Mouse (Mus musculus): Measurements from ENCODE around the gene Nrgn. TPM values are rescaled to one million over a fixed set of nuclear protein-coding genes. Genes with fewer than 3 reads are reported as not detected.

The Nrgn gene
- polyA plus RNA-seq, 2 experiments, result 5.4 to 7.1 TPM

DNA sequence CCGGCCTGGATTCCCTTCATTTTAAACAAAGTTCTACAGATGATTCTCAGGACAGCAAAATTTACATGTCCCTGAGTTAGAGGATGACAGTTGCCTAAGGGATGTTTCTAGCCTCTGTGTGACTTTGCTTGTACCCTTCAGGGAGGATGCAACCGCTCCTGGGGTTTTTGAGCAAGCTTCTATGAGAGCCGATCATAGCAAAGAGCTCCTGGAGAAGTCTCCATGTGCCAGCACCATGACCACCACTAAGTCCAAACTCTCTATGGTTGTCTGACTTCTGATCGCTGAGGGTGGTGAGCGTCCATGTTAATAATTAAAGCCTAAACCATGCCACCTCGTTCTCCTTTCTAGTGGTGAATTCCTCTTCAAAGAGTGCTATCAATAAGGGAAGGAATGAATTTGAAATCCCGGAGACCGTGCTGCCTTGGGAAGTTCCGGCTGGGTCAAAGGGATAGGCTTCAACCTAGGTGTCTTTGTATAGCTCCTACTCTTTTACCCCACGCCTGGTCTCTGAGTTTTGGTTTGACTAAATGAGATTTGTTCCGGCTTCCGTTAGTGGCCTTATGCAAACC is 8.7 kb downstream of the Nrgn start:
- Histone ChIP-seq H3K4me2 (ENCODE audit: low read depth) (peak overlapping the region; percentile 67), H3K4me3 (ENCODE audit: insufficient read depth in 1 of 2, low read depth in 2 of 2, low read length in 2 of 2) (peak overlapping the region in 1 of 2 experiments; percentile 44; a peak in 1 of 4 replicates), H3K27me3 (ENCODE audit: control insufficient read depth, insufficient read depth, low read length) (peaks cover 7% of the 10 kb centered on the region; the same call in 1 of the 2 replicates), H3K27ac (no peak overlapping the region), H3K9me3 (ENCODE audit: control insufficient read depth, low read length) (no peaks in the 10 kb centered on the region), H3K36me3 (replicated peaks; ENCODE audit: control insufficient read depth, insufficient read depth, low read depth) (no peaks in the 10 kb centered on the region), H3K4me1 (replicated peaks; ENCODE audit: control insufficient read depth in 2 of 2, insufficient read depth in 2 of 2, low read length in 1 of 2) (peaks cover 0 to 3% of the 10 kb centered on the region in 2 experiments; a peak in 1 of 4 replicates), H3K9ac (replicated peaks) (no peak overlapping the region)
- TF ChIP-seq EP300 (IDR thresholded peaks at IDR 0.05; ENCODE audit: low read depth) (no peak), CTCF (IDR thresholded peaks at IDR 0.05; ENCODE audit: low read depth) (no peak)
- DNase-seq (ENCODE audit: low read depth in 3 of 3, low spot score in 3 of 3) (no peak), ATAC-seq (ENCODE audit: insufficient read depth) (no peak)
- 50% methylated on average over 12 of the region's 12 CpGs for WGBS (ENCODE audit: insufficient replicate concordance)

GRCm38 (mm10) chr9:37541851-37542642 is 10.7 kb downstream of the Nrgn start:
- ATAC-seq (ENCODE audit: insufficient read depth) (no peak), DNase-seq (ENCODE audit: low read depth in 3 of 3, low spot score in 3 of 3) (no peak)
- peaks cover 9% of the 10 kb centered on the region for H3K27me3 ChIP-seq (ENCODE audit: control insufficient read depth, insufficient read depth, low read length)
- no peak overlapping the region for H3K27ac ChIP-seq
- H3K4me3 ChIP-seq (ENCODE audit: insufficient read depth in 1 of 2, low read depth in 2 of 2, low read length in 2 of 2), result no peak overlapping the region
- TF ChIP-seq EP300 (IDR thresholded peaks at IDR 0.05; ENCODE audit: low read depth) (no peak), CTCF (IDR thresholded peaks at IDR 0.05; ENCODE audit: low read depth) (no peak)
- H3K4me2 ChIP-seq (ENCODE audit: low read depth), result no peak overlapping the region
- no peak overlapping the region for H3K9ac ChIP-seq (replicated peaks)
- H3K4me1 ChIP-seq (replicated peaks; ENCODE audit: control insufficient read depth in 2 of 2, insufficient read depth in 2 of 2, low read length in 1 of 2), result peaks cover 0 to 3% of the 10 kb centered on the region in 2 experiments; a peak in 1 of 4 replicates
- no peaks in the 10 kb centered on the region for H3K36me3 ChIP-seq (replicated peaks; ENCODE audit: control insufficient read depth, insufficient read depth, low read depth)
- H3K9me3 ChIP-seq (ENCODE audit: control insufficient read depth, low read length), result no peaks in the 10 kb centered on the region
- WGBS (ENCODE audit: insufficient replicate concordance), result 52% methylated on average over 7 of the region's 7 CpGs

DNA sequence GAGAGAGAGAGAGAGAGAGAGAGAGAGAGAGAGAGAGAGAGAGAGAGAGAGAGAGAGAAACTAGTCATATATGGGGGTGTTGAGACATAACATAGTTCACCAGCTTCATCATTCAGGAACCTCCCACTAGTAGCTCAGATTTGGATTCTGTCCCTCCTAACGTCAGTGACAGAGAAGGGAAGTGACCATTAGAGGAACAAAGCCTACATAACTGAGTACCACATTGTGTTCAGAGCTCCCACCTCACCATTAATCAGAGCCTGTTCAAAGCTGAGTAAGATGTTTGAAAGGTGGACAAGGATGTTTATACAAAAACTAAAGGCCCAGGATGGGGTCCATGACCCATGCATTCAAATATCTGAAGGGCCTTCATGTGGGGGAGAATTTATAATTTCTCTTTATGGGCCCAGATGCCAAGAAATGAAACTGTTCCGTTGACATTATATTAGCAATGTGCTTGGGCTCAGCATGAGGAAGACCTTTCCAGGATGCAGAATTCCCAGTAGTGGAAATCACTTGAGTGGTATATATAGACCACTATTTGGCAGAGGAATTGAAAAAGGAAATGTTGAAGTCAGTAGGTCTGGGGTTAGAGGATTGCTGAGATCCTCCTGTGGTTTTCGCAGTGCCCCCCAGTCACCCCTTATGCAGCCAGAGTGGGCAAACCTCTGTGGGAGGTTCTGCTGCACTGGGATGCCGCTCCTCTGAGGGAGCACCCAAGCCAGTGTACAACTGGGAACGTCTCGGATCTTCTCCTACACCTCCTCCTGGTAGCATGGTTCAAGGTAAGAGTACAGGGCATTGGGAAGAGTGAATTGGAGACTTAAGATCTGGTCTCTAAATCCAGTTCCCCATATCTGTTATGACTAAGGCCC is 11.8 kb downstream of the Nrgn start:
- no peak for ATAC-seq (ENCODE audit: insufficient read depth)
- no peak overlapping the region for H3K4me2 ChIP-seq (ENCODE audit: low read depth)
- peaks cover 0 to 3% of the 10 kb centered on the region in 2 experiments; a peak in 1 of 4 replicates for H3K4me1 ChIP-seq (replicated peaks; ENCODE audit: control insufficient read depth in 2 of 2, insufficient read depth in 2 of 2, low read length in 1 of 2)
- H3K4me3 ChIP-seq (ENCODE audit: insufficient read depth in 1 of 2, low read depth in 2 of 2, low read length in 2 of 2), result no peak overlapping the region
- no peak overlapping the region for H3K27ac ChIP-seq
- DNase-seq (ENCODE audit: low read depth in 3 of 3, low spot score in 3 of 3), result no peak
- no peak for TF ChIP-seq EP300 (IDR thresholded peaks at IDR 0.05; ENCODE audit: low read depth)
- TF ChIP-seq CTCF (IDR thresholded peaks at IDR 0.05; ENCODE audit: low read depth), result no peak
- no peaks in the 10 kb centered on the region for H3K9me3 ChIP-seq (ENCODE audit: control insufficient read depth, low read length)
- WGBS (ENCODE audit: insufficient replicate concordance), result 58% methylated on average over 6 of the region's 6 CpGs
- H3K9ac ChIP-seq (replicated peaks), result no peak overlapping the region
- H3K36me3 ChIP-seq (replicated peaks; ENCODE audit: control insufficient read depth, insufficient read depth, low read depth), result no peaks in the 10 kb centered on the region
- H3K27me3 ChIP-seq (ENCODE audit: control insufficient read depth, insufficient read depth, low read length), result peaks cover 6% of the 10 kb centered on the region

GRCm38 (mm10) chr9:37540226-37540625 is 12.5 kb downstream of the Nrgn start:
- Histone ChIP-seq H3K36me3 (replicated peaks; ENCODE audit: control insufficient read depth, insufficient read depth, low read depth) (no peaks in the 10 kb centered on the region), H3K27ac (no peak overlapping the region), H3K9me3 (ENCODE audit: control insufficient read depth, low read length) (no peaks in the 10 kb centered on the region), H3K27me3 (ENCODE audit: control insufficient read depth, insufficient read depth, low read length) (peaks cover 3% of the 10 kb centered on the region), H3K4me3 (ENCODE audit: insufficient read depth in 1 of 2, low read depth in 2 of 2, low read length in 2 of 2) (no peak overlapping the region), H3K4me2 (ENCODE audit: low read depth) (no peak overlapping the region), H3K4me1 (replicated peaks; ENCODE audit: control insufficient read depth in 2 of 2, insufficient read depth in 2 of 2, low read length in 1 of 2) (peaks cover 0 to 3% of the 10 kb centered on the region in 2 experiments; a peak in 1 of 4 replicates), H3K9ac (replicated peaks) (no peak overlapping the region)
- ATAC-seq (ENCODE audit: insufficient read depth) (no peak), DNase-seq (ENCODE audit: low read depth in 3 of 3, low spot score in 3 of 3) (no peak)
- TF ChIP-seq CTCF (IDR thresholded peaks at IDR 0.05; ENCODE audit: low read depth) (no peak), EP300 (IDR thresholded peaks at IDR 0.05; ENCODE audit: low read depth) (no peak)
- WGBS (ENCODE audit: insufficient replicate concordance), result 70% methylated on average over 4 of the region's 4 CpGs
